Mouse (Mus musculus) thymus, adult 2 months (tissue): ENCODE results near the gene Nvl.

Source experiments
- CTCF ChIP-seq: fragments of 200-500 bp; IDR thresholded peaks from 2 replicates; pipeline ENCODE4 v1.5.1; 2012; ENCODE audit warnings: mild to moderate bottlenecking, control low read depth, low read length, moderate library complexity, borderline replicate concordance; ENCODE audit not compliant: control insufficient read depth, poor library complexity, insufficient read depth; ENCODE audit errors: extremely low read depth
- POLR2A ChIP-seq: fragments of 200-500 bp; IDR thresholded peaks from 2 replicates; pipeline ENCODE4 v1.6.1; 2012; ENCODE audit warnings: mild to moderate bottlenecking, low read length, control low read depth, moderate library complexity; ENCODE audit not compliant: control insufficient read depth, poor library complexity, insufficient read depth; ENCODE audit errors: extremely low read depth

DNA sequence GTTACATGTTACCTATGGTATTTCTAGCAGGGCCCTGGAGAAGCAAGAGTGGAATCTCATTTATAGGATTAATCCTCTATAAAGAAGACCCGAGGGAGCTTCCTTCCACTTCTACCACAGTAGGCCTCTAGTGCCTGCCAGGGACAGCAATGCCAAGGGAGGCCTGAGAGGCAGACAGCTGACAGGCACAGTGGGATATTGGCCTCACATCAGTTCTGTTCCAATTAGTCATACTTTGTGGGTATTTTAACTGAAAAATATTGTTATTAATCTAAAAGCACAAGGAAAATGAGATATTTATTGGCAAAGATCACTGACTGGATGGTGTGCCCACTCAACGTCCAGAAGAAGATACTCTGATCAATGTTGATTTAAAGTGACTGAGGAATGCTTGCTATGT lies 80.0 kb downstream of the Nvl start:
- TF ChIP-seq POLR2A (no peak), CTCF (no peak)
